Mouse (Mus musculus) C2C12 (cell line): ENCODE results near the gene Fgf4. TPM values are rescaled to one million over a fixed set of nuclear protein-coding genes. Genes with fewer than 3 reads are reported as not detected.
"Not testable (repeated sequence)": the region's sequence is repeated elsewhere in the genome, so short reads cannot be mapped to it uniquely, and the experiment has no call there.

Experiments
- H3K27me3 ChIP-seq: one replicate; pipeline ENCODE4 v1.6.1; 2011; ENCODE audit not compliant: control insufficient read depth, insufficient read depth, insufficient read length
- H3K36me3 ChIP-seq: one replicate; pipeline ENCODE4 v1.6.1; 2011; ENCODE audit not compliant: control insufficient read depth, insufficient read depth
- H3K4me3 ChIP-seq: one replicate; pipeline ENCODE4 v1.5.1; 2011; ENCODE audit warnings: mild to moderate bottlenecking, control low read depth; ENCODE audit not compliant: poor library complexity, insufficient read depth, severe bottlenecking
- H3K79me2 ChIP-seq: one replicate; pipeline ENCODE4 v1.6.1; 2011; ENCODE audit not compliant: control insufficient read depth, insufficient read depth
- H3K79me3 ChIP-seq: one replicate; pipeline ENCODE4 v1.6.1; 2011; ENCODE audit warnings: low read depth, control low read depth
- H3ac ChIP-seq: one replicate; pipeline ENCODE3; 2011; ENCODE audit warnings: low read depth; ENCODE audit not compliant: control insufficient read depth, insufficient read length
- CEBPB ChIP-seq: IDR thresholded peaks from one replicate; pipeline ENCODE4 v1.6.1; 2011; ENCODE audit warnings: low read depth, mild to moderate bottlenecking, control low read depth, moderate library complexity
- CTCF ChIP-seq: IDR thresholded peaks from one replicate; pipeline ENCODE4 v1.5.1; 2011; ENCODE audit not compliant: control insufficient read depth, insufficient read depth, insufficient read length
- FOSL1 ChIP-seq: IDR thresholded peaks from one replicate; pipeline ENCODE4 v1.8.0; 2011; ENCODE audit warnings: mild to moderate bottlenecking, low read length; ENCODE audit not compliant: poor library complexity, insufficient read depth, severe bottlenecking
- MAX ChIP-seq: IDR thresholded peaks from one replicate; pipeline ENCODE4 v1.6.1; 2011; ENCODE audit warnings: mild to moderate bottlenecking, control low read depth
- MYOD1 ChIP-seq: IDR thresholded peaks from one replicate; pipeline ENCODE4 v1.6.1; 2011; ENCODE audit warnings: low read depth; ENCODE audit not compliant: control insufficient read depth, insufficient read length
- MYOG ChIP-seq: IDR thresholded peaks from one replicate; pipeline ENCODE4 v1.6.1; 2011; ENCODE audit not compliant: control insufficient read depth, insufficient read length; ENCODE audit errors: extremely low read depth
- USF1 ChIP-seq: IDR thresholded peaks from one replicate; pipeline ENCODE4 v1.6.1; 2011; ENCODE audit warnings: low read depth, mild to moderate bottlenecking, control low read depth, moderate library complexity
- polyA plus RNA-seq: library from polyadenylated mRNA; unstranded; fragments of >200 nt; fragmentation: generic; extraction: Trizol; gene quantifications from one replicate; pipeline ENCODE4 v1.2.1, GENCODE M21; 2012; ENCODE audit warnings: missing spikeins

The Fgf4 gene
- polyA plus RNA-seq, 1 experiment: not detected

GRCm38 (mm10) chr7:144888564-144889299, 41.6 kb downstream of the Fgf4 start:
- no peak overlapping the region for H3ac ChIP-seq
- H3K36me3 ChIP-seq: no peaks in the 10 kb centered on the region
- no peaks in the 10 kb centered on the region for H3K79me3 ChIP-seq
- H3K27me3 ChIP-seq: peaks cover 7% of the 10 kb centered on the region
- no peaks in the 10 kb centered on the region for H3K79me2 ChIP-seq
- H3K4me3 ChIP-seq: no peak overlapping the region
- TF ChIP-seq MYOG (no peak), CTCF (no peak), MYOD1 (no peak), CEBPB (no peak), FOSL1 (no peak), MAX (no peak), USF1 (no peak)

GRCm38 (mm10) chr7:144890661-144891060, 43.5 kb downstream of the Fgf4 start:
- not testable (repeated sequence) for H3K4me3 ChIP-seq, H3K79me3 ChIP-seq, H3ac ChIP-seq, H3K36me3 ChIP-seq, H3K27me3 ChIP-seq, H3K79me2 ChIP-seq

DNA sequence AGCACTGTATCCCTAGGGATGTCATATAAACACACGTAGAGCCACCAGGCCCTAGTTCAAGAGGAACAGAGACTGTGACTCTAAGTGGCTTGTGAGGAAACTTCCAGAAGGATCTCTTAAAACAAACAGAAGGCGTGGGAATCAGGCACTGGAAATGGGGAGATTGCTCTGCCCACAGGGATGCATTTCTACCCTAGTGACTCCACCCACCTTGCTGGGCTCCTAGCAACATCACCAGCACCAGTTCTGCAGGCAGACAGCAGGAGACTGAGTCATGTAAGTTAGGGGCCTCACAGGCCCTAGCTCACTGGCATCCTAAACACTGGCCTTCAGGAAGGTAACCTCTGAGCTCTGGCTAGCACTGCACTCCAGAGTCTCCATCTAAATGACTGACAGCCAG, 44.7 kb downstream of the Fgf4 start:
- H3K79me3 ChIP-seq: no peaks in the 10 kb centered on the region
- H3ac ChIP-seq: no peak overlapping the region
- H3K79me2 ChIP-seq: no peaks in the 10 kb centered on the region
- no peaks in the 10 kb centered on the region for H3K36me3 ChIP-seq
- TF ChIP-seq FOSL1 (no peak), CEBPB (no peak), USF1 (no peak), MYOG (no peak), CTCF (no peak), MYOD1 (no peak), MAX (no peak)
- peaks cover 14% of the 10 kb centered on the region for H3K27me3 ChIP-seq
- H3K4me3 ChIP-seq: no peak overlapping the region

DNA sequence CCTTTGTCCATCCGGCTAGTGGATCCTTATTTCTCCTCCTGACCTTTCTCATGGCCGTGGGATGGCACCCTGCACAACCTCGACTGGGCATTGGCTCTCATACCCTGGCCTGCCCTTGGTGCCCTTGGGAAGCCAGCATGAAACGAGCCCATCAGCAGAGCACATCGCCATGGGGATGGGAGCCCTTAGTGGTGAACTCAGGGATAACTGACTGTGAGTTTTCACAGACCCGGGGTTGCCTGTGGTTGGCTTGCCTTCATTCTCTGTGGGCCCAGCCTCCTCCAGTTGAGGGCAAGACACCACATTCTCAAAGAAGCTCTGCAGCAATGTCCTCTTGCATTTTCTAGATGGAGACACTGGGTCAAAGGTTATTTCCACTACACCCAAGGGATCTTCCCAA, 45.2 kb downstream of the Fgf4 start:
- TF ChIP-seq CTCF: no peak
- no peak for TF ChIP-seq MAX
- no peak for TF ChIP-seq MYOD1
- no peak for TF ChIP-seq FOSL1
- TF ChIP-seq MYOG: no peak
- TF ChIP-seq CEBPB: no peak
- no peak for TF ChIP-seq USF1
- no peak overlapping the region for H3K4me3 ChIP-seq
- peaks cover 19% of the 10 kb centered on the region for H3K27me3 ChIP-seq
- no peaks in the 10 kb centered on the region for H3K79me2 ChIP-seq
- H3K79me3 ChIP-seq: no peaks in the 10 kb centered on the region
- no peaks in the 10 kb centered on the region for H3K36me3 ChIP-seq
- no peak overlapping the region for H3ac ChIP-seq

DNA sequence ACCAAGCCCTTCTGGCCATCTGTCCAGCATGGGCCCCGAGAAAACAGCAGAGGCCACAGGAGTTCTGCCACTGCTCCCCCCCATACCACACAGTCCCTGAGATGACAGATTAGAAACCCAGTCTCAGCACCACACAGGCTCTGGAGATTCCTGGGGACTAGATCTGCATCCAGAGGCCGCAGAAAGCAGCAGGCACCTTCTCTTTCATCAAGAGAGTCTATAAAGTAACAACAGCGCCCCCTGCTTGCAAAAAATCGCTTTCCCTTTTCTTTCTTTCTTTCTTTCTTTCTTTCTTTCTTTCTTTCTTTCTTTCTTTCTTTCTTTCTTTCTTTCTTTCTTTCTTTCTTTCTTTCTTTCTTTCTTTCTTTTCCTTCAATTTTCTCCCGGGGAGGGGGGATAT, 47.0 kb downstream of the Fgf4 start:
- Histone ChIP-seq H3K27me3 (peaks cover 25% of the 10 kb centered on the region), H3K79me2 (no peaks in the 10 kb centered on the region), H3K79me3 (no peaks in the 10 kb centered on the region), H3K36me3 (no peaks in the 10 kb centered on the region), H3ac (no peak overlapping the region), H3K4me3 (no peak overlapping the region)
- TF ChIP-seq MYOD1 (no peak), CEBPB (no peak), MYOG (no peak), MAX (no peak), CTCF (no peak), FOSL1 (no peak), USF1 (no peak)

GRCm38 (mm10) chr7:144894706-144895105, 47.5 kb downstream of the Fgf4 start:
- H3K79me2 ChIP-seq: no peaks in the 10 kb centered on the region
- H3K79me3 ChIP-seq: no peaks in the 10 kb centered on the region
- H3K27me3 ChIP-seq: peaks cover 30% of the 10 kb centered on the region
- H3K36me3 ChIP-seq: no peaks in the 10 kb centered on the region
- no peak overlapping the region for H3K4me3 ChIP-seq
- no peak overlapping the region for H3ac ChIP-seq
- TF ChIP-seq MAX (no peak), CTCF (no peak), MYOG (no peak), USF1 (no peak), MYOD1 (no peak), FOSL1 (no peak), CEBPB (no peak)
